Mouse (Mus musculus): ENCODE measurements around the gene Gm20388. TPM values are rescaled to one million over a fixed set of nuclear protein-coding genes. Genes with fewer than 3 reads are reported as not detected.

The Gm20388 gene
- polyA plus RNA-seq, 1 experiment from 2014 or later, result not detected

DNA sequence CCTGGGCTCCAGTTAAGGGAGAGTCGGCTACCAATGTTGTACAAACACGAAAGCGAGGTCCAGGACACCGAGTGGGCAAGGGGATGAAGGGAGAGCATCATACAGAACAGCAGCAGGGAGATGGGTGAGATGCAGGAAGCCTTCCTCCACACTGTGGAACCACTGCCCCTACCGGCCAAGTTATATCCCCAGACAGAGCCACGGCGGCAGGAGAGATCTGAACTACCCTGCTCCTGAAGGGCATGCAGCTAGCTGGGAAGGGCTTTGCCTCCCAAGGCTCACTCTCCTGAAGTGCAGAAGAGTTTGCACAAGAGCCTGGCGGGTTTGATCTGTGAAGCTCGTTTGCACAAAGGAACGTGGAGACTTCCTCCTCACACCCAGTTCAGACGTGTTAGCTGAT lies 1480.0 kb downstream of the Gm20388 start:
- H3K4me3 ChIP-seq (ENCODE audit: low read depth, low read length), result no peak overlapping the region
- peaks cover 25% of the 10 kb centered on the region for H3K27me3 ChIP-seq (ENCODE audit: control insufficient read depth, insufficient read depth, low read length)

DNA sequence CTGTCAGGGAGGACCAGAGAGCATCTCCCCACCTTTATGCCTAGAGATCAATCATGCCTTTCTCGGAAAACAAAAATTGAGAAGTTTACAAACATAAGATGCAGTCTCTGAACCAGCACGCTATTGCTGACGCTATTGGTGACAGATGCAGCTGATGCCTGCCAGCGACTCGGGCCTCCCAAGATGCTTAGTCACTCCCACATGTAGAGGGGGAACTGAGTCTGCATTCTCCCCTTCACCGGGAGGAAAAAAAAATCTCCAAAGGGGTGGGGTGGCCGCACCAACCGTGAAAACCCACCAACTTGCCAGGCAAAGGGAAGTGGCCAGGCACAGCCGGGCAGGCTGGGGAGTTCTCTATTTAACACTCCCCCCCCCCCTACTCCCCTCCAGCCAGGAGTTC lies 1480.6 kb downstream of the Gm20388 start:
- no peak for DNase-seq (ENCODE audit: low spot score, missing footprints)

More for the DNA sequence above, 1480.0 kb downstream of the Gm20388 start:
- ATAC-seq (ENCODE audit: low FRiP score) (0 out of 2 replicates have a peak, but pooled peaks have one; percentile 52), DNase-seq (ENCODE audit: low spot score, missing footprints) (no peak)
- Histone ChIP-seq H3K27ac (ENCODE audit: low read depth, low read length) (no peak overlapping the region), H3K4me2 (no peak overlapping the region), H3K9me3 (ENCODE audit: control insufficient read depth, low read length) (no peaks in the 10 kb centered on the region), H3K4me1 (ENCODE audit: control insufficient read depth, insufficient read depth, low read length) (peaks cover 10% of the 10 kb centered on the region), H3K36me3 (ENCODE audit: control insufficient read depth, insufficient read depth, low read length) (no peaks in the 10 kb centered on the region), H3K9ac (ENCODE audit: low read length) (no peak overlapping the region)
- 18% methylated on average over 11 of the region's 11 CpGs for WGBS

DNA sequence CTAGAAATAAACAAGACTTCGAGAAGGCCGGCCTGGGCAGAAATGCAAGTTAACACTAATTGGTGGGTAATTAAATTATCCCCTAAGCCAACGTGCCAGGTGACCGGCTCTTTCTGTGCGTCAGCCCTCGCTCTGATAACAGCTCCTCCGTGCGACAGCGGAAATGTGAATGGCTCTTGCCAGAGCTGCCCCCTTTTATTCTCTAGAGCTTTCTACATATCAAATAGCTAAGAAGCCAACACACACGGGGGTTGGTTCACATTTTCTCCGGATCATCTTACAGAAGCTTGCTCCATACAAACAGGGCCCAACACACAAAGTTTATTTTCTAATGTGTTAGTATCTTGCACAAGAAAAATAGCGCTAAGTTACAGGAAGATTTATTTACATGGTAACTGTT lies 1481.1 kb downstream of the Gm20388 start:
- Histone ChIP-seq H3K9me3 (ENCODE audit: control insufficient read depth, low read length) (no peaks in the 10 kb centered on the region), H3K27ac (ENCODE audit: low read depth, low read length) (no peak overlapping the region), H3K9ac (ENCODE audit: low read length) (no peak overlapping the region), H3K4me2 (no peak overlapping the region), H3K27me3 (ENCODE audit: control insufficient read depth, insufficient read depth, low read length) (peaks cover 25% of the 10 kb centered on the region), H3K36me3 (ENCODE audit: control insufficient read depth, insufficient read depth, low read length) (no peaks in the 10 kb centered on the region), H3K4me3 (ENCODE audit: low read depth, low read length) (no peak overlapping the region), H3K4me1 (ENCODE audit: control insufficient read depth, insufficient read depth, low read length) (peaks cover 20% of the 10 kb centered on the region)
- 11% methylated on average over 12 of the region's 12 CpGs for WGBS
- ATAC-seq (ENCODE audit: low FRiP score), result no peak
- peak; percentile 92 for DNase-seq (ENCODE audit: low spot score, missing footprints)

More for the DNA sequence above, 1480.6 kb downstream of the Gm20388 start:
- peaks cover 16% of the 10 kb centered on the region for H3K4me1 ChIP-seq (ENCODE audit: control insufficient read depth, insufficient read depth, low read length)
- no peak overlapping the region for H3K27ac ChIP-seq (ENCODE audit: low read depth, low read length)
- no peak overlapping the region for H3K4me3 ChIP-seq (ENCODE audit: low read depth, low read length)
- H3K4me2 ChIP-seq, result no peak overlapping the region
- H3K27me3 ChIP-seq (ENCODE audit: control insufficient read depth, insufficient read depth, low read length), result peaks cover 25% of the 10 kb centered on the region
- no peaks in the 10 kb centered on the region for H3K9me3 ChIP-seq (ENCODE audit: control insufficient read depth, low read length)
- H3K9ac ChIP-seq (ENCODE audit: low read length), result no peak overlapping the region
- H3K36me3 ChIP-seq (ENCODE audit: control insufficient read depth, insufficient read depth, low read length), result no peaks in the 10 kb centered on the region
- no peak for ATAC-seq (ENCODE audit: low FRiP score)
- WGBS, result 14% methylated on average over 9 of the region's 9 CpGs

DNA sequence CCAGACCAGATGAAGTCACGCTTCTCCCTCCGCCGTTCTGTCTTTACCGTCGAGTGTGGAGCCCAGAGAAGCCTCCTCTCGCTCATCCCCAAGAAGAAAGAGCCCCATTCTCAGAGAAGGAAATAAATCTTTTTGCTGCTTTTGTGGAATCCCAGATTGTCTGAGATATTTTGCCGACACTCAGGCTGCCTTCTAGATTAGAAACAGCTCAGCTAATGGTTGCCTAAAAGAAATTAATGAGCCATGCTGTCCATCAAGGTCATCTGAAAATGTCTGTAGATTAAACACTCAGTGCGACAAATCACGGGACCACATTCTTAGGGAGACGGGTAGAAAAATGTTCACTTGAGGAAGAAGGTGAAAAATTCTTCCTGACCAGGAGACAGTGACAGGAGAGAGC lies 1481.8 kb downstream of the Gm20388 start:
- WGBS, result 54% methylated on average over 10 of the region's 10 CpGs
- no peaks in the 10 kb centered on the region for H3K36me3 ChIP-seq (ENCODE audit: control insufficient read depth, insufficient read depth, low read length)
- ATAC-seq (ENCODE audit: low FRiP score) (no peak), DNase-seq (ENCODE audit: low spot score, missing footprints) (no peak)
- H3K4me2 ChIP-seq, result no peak overlapping the region
- H3K4me3 ChIP-seq (ENCODE audit: low read depth, low read length), result no peak overlapping the region
- no peak overlapping the region for H3K27ac ChIP-seq (ENCODE audit: low read depth, low read length)
- no peak overlapping the region for H3K9ac ChIP-seq (ENCODE audit: low read length)
- peaks cover 23% of the 10 kb centered on the region for H3K4me1 ChIP-seq (ENCODE audit: control insufficient read depth, insufficient read depth, low read length)
- H3K9me3 ChIP-seq (ENCODE audit: control insufficient read depth, low read length), result no peaks in the 10 kb centered on the region
- peaks cover 31% of the 10 kb centered on the region for H3K27me3 ChIP-seq (ENCODE audit: control insufficient read depth, insufficient read depth, low read length)

DNA sequence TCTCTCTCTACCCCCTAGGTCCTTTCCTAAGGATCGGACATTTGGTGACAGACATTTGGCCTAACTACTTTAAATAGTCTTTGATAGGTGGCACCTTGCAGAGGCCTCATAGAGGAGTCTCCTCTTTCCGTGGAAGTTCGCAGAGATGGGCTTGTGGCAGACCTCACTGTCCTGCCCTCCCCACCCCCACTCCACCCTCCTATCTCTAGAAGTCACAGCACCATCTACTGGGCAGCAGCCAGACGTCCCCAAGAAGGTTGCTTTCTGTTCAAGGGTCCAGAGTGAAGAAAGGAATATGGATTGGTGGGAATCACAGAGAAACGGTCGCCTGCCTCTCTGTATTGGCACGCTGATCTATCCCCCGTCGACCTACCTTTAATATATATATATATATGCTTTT lies 1482.5 kb downstream of the Gm20388 start:
- no peak overlapping the region for H3K27ac ChIP-seq (ENCODE audit: low read depth, low read length)
- H3K27me3 ChIP-seq (ENCODE audit: control insufficient read depth, insufficient read depth, low read length), result peaks cover 31% of the 10 kb centered on the region
- peaks cover 23% of the 10 kb centered on the region for H3K4me1 ChIP-seq (ENCODE audit: control insufficient read depth, insufficient read depth, low read length)
- no peak overlapping the region for H3K4me2 ChIP-seq
- no peak overlapping the region for H3K9ac ChIP-seq (ENCODE audit: low read length)
- no peaks in the 10 kb centered on the region for H3K9me3 ChIP-seq (ENCODE audit: control insufficient read depth, low read length)
- no peak for DNase-seq (ENCODE audit: low spot score, missing footprints)
- 13% methylated on average over 9 of the region's 9 CpGs for WGBS
- no peak overlapping the region for H3K4me3 ChIP-seq (ENCODE audit: low read depth, low read length)
- ATAC-seq (ENCODE audit: low FRiP score), result peak; percentile 38; the same call in 1 of the 2 replicates
- no peaks in the 10 kb centered on the region for H3K36me3 ChIP-seq (ENCODE audit: control insufficient read depth, insufficient read depth, low read length)

- WGBS, result 59% methylated on average over 5 of the region's 5 CpGs
- Histone ChIP-seq H3K4me3 (ENCODE audit: low read depth, low read length) (no peak overlapping the region), H3K9me3 (ENCODE audit: control insufficient read depth, low read length) (no peaks in the 10 kb centered on the region), H3K9ac (ENCODE audit: low read length) (no peak overlapping the region), H3K4me1 (ENCODE audit: control insufficient read depth, insufficient read depth, low read length) (peaks cover 23% of the 10 kb centered on the region), H3K4me2 (no peak overlapping the region), H3K27me3 (ENCODE audit: control insufficient read depth, insufficient read depth, low read length) (peaks cover 31% of the 10 kb centered on the region), H3K36me3 (ENCODE audit: control insufficient read depth, insufficient read depth, low read length) (no peaks in the 10 kb centered on the region), H3K27ac (ENCODE audit: low read depth, low read length) (no peak overlapping the region)
- DNase-seq (ENCODE audit: low spot score, missing footprints), result peak; percentile 83
- ATAC-seq (ENCODE audit: low FRiP score), result no peak
These were observed 1484.0 kb downstream of the Gm20388 start for GRCm38 (mm10) chr8:121394686-121395085.

- Histone ChIP-seq H3K27me3 (ENCODE audit: control insufficient read depth, insufficient read depth, low read length) (peaks cover 30% of the 10 kb centered on the region), H3K4me2 (no peak overlapping the region), H3K4me3 (ENCODE audit: low read depth, low read length) (no peak overlapping the region), H3K4me1 (ENCODE audit: control insufficient read depth, insufficient read depth, low read length) (peaks cover 25% of the 10 kb centered on the region), H3K9me3 (ENCODE audit: control insufficient read depth, low read length) (no peaks in the 10 kb centered on the region), H3K9ac (ENCODE audit: low read length) (no peak overlapping the region), H3K27ac (ENCODE audit: low read depth, low read length) (no peak overlapping the region), H3K36me3 (ENCODE audit: control insufficient read depth, insufficient read depth, low read length) (no peaks in the 10 kb centered on the region)
- DNase-seq (ENCODE audit: low spot score, missing footprints), result peak; percentile 89
- 48% methylated on average over 11 of the region's 11 CpGs for WGBS
- ATAC-seq (ENCODE audit: low FRiP score), result no peak
These were observed 1484.7 kb downstream of the Gm20388 start for GRCm38 (mm10) chr8:121395316-121395715.

GRCm38 (mm10) chr8:121396151-121396550 lies 1485.5 kb downstream of the Gm20388 start:
- H3K36me3 ChIP-seq (ENCODE audit: control insufficient read depth, insufficient read depth, low read length), result no peaks in the 10 kb centered on the region
- no peak overlapping the region; the same call in 1 of the 2 replicates for H3K9ac ChIP-seq (ENCODE audit: low read length)
- peaks cover 22% of the 10 kb centered on the region for H3K27me3 ChIP-seq (ENCODE audit: control insufficient read depth, insufficient read depth, low read length)
- 3% methylated on average over 11 of the region's 11 CpGs for WGBS
- peaks cover 24% of the 10 kb centered on the region for H3K4me1 ChIP-seq (ENCODE audit: control insufficient read depth, insufficient read depth, low read length)
- ATAC-seq (ENCODE audit: low FRiP score) (peak; percentile 68), DNase-seq (ENCODE audit: low spot score, missing footprints) (peak; percentile 92)
- H3K4me2 ChIP-seq, result peak overlapping the region; percentile 24; the same call in 1 of the 2 replicates
- no peak overlapping the region for H3K27ac ChIP-seq (ENCODE audit: low read depth, low read length)
- H3K9me3 ChIP-seq (ENCODE audit: control insufficient read depth, low read length), result no peaks in the 10 kb centered on the region
- no peak overlapping the region for H3K4me3 ChIP-seq (ENCODE audit: low read depth, low read length)

- H3K36me3 ChIP-seq (ENCODE audit: control insufficient read depth, insufficient read depth, low read length), result no peaks in the 10 kb centered on the region
- no peaks in the 10 kb centered on the region for H3K9me3 ChIP-seq (ENCODE audit: control insufficient read depth, low read length)
- H3K4me2 ChIP-seq, result no peak overlapping the region
- no peak overlapping the region for H3K9ac ChIP-seq (ENCODE audit: low read length)
- no peak for ATAC-seq (ENCODE audit: low FRiP score)
- no peak overlapping the region for H3K27ac ChIP-seq (ENCODE audit: low read depth, low read length)
- H3K27me3 ChIP-seq (ENCODE audit: control insufficient read depth, insufficient read depth, low read length), result peaks cover 15% of the 10 kb centered on the region
- DNase-seq (ENCODE audit: low spot score, missing footprints), result peak; percentile 82
- H3K4me3 ChIP-seq (ENCODE audit: low read depth, low read length), result no peak overlapping the region
- peaks cover 18% of the 10 kb centered on the region for H3K4me1 ChIP-seq (ENCODE audit: control insufficient read depth, insufficient read depth, low read length)
- 26% methylated on average over 10 of the region's 10 CpGs for WGBS
These were observed 1486.6 kb downstream of the Gm20388 start for GRCm38 (mm10) chr8:121397201-121397698.

All from midbrain, embryonic 11.5 days (tissue).